Mouse (Mus musculus): ENCODE measurements around the gene Setd2.

DNA sequence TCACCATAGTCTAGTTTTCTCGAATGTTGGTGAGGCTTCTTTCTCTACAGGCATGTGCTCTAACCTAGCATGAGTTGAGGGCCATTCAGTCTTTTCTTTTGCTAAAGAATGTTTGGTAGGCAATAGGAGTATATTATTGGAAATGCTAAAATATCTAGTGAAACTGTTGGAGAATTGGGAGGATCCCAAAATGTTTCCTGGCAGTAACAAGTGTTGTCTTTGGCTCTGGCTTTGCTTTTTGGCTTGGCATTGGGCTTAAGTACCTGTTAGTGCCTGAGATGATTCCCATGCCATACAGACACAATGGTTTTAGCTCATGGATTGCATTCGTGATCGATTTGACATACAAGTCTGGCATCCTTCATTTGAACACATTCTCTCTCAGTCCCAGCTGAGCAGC lies 79.1 kb downstream of the Setd2 start:
- no peak for TF ChIP-seq CTCF (IDR thresholded peaks at IDR 0.05; ENCODE audit: control insufficient read depth, insufficient read depth, insufficient read length)
- no peak for TF ChIP-seq MYOD1 (IDR thresholded peaks at IDR 0.05; ENCODE audit: control insufficient read depth, insufficient read length, low read depth)
- TF ChIP-seq CEBPB (IDR thresholded peaks at IDR 0.05; ENCODE audit: low read depth): no peak
- TF ChIP-seq MAX (IDR thresholded peaks at IDR 0.05): no peak
- no peak for TF ChIP-seq USF1 (IDR thresholded peaks at IDR 0.05; ENCODE audit: low read depth)

Data from C2C12 (cell line).